Mouse (Mus musculus) large intestine, adult 2 months (tissue): ENCODE results near the gene Gmppb. TPM values are rescaled to one million over a fixed set of nuclear protein-coding genes. Genes with fewer than 3 reads are reported as not detected.

Source experiments
- DNase-seq: peaks from one replicate; pipeline ENCODE4 v3.0.0-alpha.2; 2012; ENCODE audit warnings: low read depth, low spot score
- WGBS: fragments of 180-500 bp; shearing (Covaris S2); methylation state at CpG from one replicate; pipeline ENCODE4 v1.1.7; 2018; 5-methylcytosine and 5-hydroxymethylcytosine counted together
- polyA plus RNA-seq: library from polyadenylated mRNA; depleted of rRNA; stranded (reverse); fragments of >200 nt; gene quantifications from 2 replicates; pipeline ENCODE4 v1.2.3, GENCODE M21; 2012

The Gmppb gene
- polyA plus RNA-seq, 1 experiment: 75.3 TPM

DNA sequence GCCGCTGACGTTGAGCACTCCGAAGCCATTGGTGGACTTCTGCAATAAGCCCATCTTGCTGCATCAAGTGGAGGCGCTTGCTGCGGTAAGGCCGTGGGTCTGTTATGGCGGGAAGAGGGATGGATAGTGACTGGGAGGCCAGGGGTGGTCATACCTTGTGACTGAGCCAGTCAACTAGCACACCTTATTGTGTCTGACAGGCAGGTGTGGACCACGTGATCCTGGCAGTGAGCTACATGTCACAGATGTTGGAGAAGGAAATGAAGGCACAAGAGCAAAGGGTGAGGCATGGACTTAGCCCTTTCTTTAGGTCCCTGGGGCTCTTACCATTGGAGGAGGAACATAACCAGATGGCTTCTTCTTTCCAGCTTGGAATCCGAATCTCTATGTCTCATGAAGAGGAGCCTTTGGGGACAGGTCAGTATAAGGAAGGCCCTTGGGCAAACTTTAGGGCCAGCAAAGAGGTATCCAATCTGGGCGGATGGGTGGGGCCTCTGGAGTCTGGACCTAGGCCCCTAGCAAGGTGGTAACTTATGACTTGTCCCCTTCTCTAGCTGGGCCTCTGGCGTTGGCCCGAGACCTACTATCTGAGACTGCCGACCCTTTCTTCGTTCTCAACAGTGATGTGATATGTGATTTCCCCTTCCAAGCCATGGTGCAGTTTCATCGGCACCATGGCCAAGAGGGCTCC, 664 bp downstream of the Gmppb start:
- peak; percentile 73 for DNase-seq
- WGBS: 27% methylated on average over 15 of the region's 15 CpGs

DNA sequence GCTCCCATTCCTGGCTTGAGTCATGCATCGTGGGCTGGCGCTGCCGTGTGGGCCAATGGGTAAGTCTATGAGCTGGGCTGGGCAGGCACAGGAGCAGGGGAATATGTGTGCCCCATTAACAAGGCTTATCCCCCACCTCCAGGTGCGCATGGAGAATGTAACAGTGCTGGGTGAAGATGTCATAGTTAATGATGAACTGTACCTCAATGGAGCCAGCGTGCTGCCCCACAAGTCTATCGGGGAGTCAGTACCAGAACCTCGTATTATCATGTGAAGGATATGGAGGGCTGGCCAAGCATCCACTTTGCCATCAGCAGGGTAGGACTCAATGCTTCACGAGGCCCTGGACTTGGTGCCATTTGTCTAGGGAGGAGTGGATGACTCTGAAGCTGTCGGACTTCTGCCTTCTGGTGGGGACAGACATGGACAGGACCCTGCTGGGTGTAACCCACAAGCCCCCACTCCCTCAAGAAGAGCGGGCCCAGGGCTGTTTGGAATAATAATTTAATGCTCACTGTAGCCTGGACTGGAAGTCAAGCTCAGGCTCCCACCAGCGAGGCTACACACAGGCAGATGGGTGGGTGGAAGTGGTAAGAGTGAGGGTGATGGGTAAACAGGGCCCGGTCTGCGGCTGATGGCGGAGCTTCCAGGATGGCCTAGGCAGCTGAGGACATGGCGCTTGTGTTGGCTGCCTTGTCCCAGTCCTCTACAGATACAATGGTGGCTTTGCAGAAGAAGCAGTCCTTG, 2.3 kb downstream of the Gmppb start:
- 91% methylated on average over 15 of the region's 15 CpGs for WGBS
- no peak for DNase-seq

- no peak for DNase-seq
- 69% methylated on average over 4 of the region's 4 CpGs for WGBS
Measured at GRCm38 (mm10) chr9:108051931-108052220, 2.8 kb downstream of the Gmppb start.

GRCm38 (mm10) chr9:108052411-108052810, 3.4 kb downstream of the Gmppb start:
- DNase-seq: no peak
- 70% methylated on average over 7 of the region's 7 CpGs for WGBS

GRCm38 (mm10) chr9:108052885-108053664, 4.0 kb downstream of the Gmppb start, which contains the start of gene Amigo3:
TSS of gene Amigo3 (plus strand) at chr9:108053159.
- peak; percentile 91 for DNase-seq
- 48% methylated on average over 20 of the region's 20 CpGs for WGBS

DNA sequence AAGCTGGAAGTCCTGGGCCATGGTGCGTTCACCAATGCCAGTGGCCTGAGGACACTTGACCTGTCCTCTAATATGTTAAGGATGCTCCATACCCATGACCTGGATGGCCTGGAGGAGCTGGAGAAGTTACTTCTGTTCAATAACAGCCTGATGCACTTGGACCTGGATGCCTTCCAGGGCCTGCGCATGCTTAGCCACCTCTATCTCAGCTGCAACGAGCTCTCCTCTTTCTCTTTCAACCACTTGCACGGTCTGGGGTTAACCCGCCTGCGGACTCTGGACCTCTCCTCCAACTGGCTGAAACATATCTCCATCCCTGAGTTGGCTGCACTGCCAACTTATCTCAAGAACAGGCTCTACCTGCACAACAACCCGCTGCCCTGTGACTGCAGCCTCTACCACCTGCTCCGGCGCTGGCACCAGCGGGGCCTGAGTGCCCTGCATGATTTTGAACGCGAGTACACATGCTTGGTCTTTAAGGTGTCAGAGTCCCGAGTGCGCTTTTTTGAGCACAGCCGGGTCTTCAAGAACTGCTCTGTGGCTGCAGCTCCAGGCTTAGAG, 4.7 kb downstream of the Gmppb start:
- DNase-seq: no peak
- whole genome bisulfite sequencing: 61% methylated on average over 15 of the region's 15 CpGs

DNA sequence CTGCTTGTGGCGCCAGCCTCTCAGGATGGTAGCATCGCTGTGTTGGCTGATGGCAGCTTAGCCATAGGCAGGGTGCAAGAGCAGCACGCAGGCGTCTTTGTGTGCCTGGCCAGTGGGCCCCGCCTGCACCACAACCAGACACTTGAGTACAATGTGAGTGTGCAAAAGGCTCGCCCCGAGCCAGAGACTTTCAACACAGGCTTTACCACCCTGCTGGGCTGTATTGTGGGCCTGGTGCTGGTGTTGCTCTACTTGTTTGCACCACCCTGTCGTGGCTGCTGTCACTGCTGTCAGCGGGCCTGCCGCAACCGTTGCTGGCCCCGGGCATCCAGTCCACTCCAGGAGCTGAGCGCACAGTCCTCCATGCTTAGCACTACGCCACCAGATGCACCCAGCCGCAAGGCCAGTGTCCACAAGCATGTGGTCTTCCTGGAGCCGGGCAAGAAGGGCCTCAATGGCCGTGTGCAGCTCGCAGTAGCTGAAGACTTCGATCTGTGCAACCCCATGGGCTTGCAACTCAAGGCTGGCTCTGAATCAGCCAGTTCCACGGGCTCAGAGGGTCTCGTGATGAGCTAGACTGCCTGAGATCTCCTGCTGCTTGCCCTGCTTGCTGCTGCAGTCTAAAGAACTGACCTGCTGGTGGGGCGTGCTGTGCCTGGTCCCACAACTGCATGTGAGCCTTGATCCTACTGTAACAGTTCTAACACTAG, 5.4 kb downstream of the Gmppb start:
- 91% methylated on average over 22 of the region's 22 CpGs for WGBS
- DNase-seq: no peak

DNA sequence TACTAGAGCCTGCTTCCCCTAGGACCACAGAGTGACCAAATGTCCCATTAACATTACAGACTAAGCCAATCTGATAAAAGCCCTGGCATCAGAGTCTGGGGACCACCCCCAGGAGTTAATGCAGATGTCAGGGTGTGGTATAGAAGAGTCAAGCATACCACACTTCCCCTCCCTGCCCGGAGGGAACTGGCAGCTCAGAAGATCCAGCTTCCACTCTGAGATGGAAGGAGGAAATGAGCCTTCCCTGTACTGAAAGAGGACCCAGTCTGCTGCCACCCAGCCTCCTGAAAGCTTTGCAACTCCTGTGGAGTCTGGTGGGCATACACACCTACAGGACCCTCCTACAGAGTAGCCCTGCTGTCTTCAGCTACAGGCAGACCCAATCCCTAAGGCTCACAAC, 6.0 kb downstream of the Gmppb start:
- WGBS: 77% methylated on average over 1 of the region's 1 CpGs
- DNase-seq: no peak

DNA sequence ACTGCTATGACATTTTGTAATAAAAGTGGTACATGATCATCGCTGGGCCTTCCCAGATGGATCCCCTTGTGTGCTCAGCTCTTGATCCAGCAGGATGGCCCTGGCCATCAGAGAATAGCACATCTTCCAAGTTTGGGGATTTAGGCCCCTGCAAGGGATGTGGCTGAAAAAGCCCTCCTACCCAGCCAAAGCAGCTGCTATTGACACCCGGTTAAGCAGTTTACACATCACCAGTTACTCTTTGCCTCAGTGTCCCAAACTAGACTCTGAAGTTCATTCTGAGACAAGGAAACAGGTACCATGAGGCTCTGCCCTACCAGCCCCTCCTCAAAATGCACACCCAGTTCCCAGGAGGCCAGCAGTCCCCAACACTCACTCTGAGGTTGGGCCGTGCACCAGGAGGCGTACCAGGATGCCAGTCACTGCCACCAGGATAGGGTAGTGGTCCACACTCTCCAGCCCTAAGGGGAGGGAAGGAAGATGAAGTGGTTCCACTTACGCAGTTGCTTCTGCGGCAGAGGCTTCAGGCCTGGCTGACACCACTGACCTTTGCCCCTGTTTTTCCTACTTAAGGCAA, 6.7 kb downstream of the Gmppb start:
- 91% methylated on average over 6 of the region's 6 CpGs for WGBS
- no peak for DNase-seq

- no peak for DNase-seq
- WGBS: 83% methylated on average over 28 of the region's 28 CpGs
Measured at GRCm38 (mm10) chr9:108056361-108057261, 7.6 kb downstream of the Gmppb start.

DNA sequence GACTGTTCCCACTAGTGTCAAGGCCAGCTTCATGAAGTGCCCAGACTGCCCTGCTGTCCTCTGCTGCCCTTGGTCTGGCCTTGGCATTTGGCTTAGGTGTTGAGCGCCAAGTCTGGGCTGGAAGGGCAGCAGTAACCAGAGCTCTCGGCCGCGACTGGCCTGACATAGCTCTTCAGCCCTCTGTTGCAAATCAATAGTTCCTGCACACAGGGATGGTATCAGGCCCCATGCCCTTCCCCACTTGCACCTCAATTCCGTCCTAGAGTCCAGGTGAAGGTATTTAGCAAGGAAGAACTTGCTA, 8.2 kb downstream of the Gmppb start:
- WGBS: 95% methylated on average over 5 of the region's 5 CpGs
- DNase-seq: no peak

- WGBS: 94% methylated on average over 9 of the region's 9 CpGs
- DNase-seq: no peak
Measured at GRCm38 (mm10) chr9:108058291-108058690, 9.2 kb downstream of the Gmppb start.

DNA sequence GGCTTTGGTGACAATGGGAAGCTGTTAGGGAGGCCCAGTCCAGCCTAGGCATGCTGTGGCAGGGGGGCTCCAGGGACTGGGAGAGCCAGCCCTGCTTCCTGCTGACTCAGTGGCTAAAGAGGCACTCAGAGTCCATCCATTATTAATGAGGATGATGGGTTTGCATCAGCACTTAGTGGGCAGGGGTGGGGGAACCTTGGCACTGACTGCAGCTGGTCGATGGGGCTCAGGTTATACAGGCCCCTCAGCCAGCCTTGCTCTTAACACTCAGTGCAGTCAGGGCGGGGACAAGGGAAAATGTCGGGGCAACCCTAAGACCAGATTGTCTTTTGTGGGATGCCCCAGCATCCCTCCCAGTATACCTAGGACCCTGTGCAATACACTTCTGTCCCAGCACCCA, 13.1 kb downstream of the Gmppb start:
- DNase-seq: no peak
- WGBS: 90% methylated on average over 3 of the region's 3 CpGs

GRCm38 (mm10) chr9:108063361-108063760, 14.3 kb downstream of the Gmppb start:
- no peak for DNase-seq
- 90% methylated on average over 12 of the region's 12 CpGs for WGBS

GRCm38 (mm10) chr9:108065491-108066011, 16.5 kb downstream of the Gmppb start:
- DNase-seq: no peak

GRCm38 (mm10) chr9:108067199-108067598, 18.2 kb downstream of the Gmppb start:
- no peak for DNase-seq
- 85% methylated on average over 7 of the region's 7 CpGs for WGBS

More at GRCm38 (mm10) chr9:108065491-108066011, 16.5 kb downstream of the Gmppb start:
- 40% methylated on average over 5 of the region's 5 CpGs for WGBS

DNA sequence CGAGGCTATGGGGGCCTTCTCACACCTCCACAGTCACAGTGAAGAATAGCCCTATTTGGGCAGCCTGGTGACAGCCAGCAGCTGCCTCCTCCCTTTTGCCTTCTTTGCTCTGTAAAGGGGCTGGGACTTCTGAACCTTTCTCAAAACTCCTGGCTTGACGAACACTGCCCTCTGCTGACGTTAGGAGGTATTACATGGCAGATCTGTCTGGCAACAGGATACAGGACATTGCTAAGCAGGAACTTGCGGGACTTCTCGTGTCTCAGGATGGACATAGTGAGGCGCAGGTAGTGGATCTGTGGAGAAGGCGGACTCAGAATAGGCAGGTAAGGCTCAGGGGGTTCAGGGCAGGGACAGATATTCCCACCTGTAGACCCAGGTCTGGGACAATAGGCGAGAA, 18.9 kb downstream of the Gmppb start:
- peak; percentile 64 for DNase-seq
- 22% methylated on average over 8 of the region's 8 CpGs for WGBS

DNA sequence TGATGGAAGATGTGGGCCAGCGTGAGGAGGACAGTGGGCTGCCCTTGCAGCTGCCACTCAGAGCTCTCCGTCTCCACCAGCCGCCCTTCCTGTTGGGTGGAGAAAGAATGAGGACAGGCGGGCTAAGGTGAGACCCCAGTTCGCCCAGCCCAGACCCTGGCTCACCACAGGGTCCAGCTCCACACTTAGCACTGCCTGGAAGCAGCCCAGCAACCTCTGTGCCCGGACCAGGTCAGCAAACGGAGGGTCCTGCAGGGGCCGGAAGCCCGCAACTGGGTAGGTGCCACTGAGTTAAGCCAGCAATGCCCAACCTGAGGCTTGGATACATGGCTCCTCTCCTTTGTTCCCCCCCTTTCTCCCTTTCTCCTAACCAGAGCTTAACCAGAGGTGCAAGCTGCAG, 20.0 kb downstream of the Gmppb start:
- no peak for DNase-seq
- WGBS: 87% methylated on average over 9 of the region's 9 CpGs
